Mouse (Mus musculus) stomach, postnatal 0 days (tissue): ENCODE measurements at regions not wholly inside any gene's neighbourhood (a gene's known extent, or its start where the extent isn't known, plus 50 kb on each side); places are given as distances from the start of the nearest gene placed in this dataset.
"Not testable (repeated sequence)": the region's sequence is repeated elsewhere in the genome, so short reads cannot be mapped to it uniquely, and the experiment has no call there.

Experiments
- CTCF ChIP-seq: IDR thresholded peaks from 2 replicates; pipeline ENCODE4 v1.5.1; 2016; ENCODE audit warnings: antibody characterized with exemption, low read depth, mild to moderate bottlenecking, moderate library complexity
- EP300 ChIP-seq: optimal IDR thresholded peaks from 2 replicates; pipeline ENCODE3; 2016; ENCODE audit warnings: antibody characterized with exemption

DNA sequence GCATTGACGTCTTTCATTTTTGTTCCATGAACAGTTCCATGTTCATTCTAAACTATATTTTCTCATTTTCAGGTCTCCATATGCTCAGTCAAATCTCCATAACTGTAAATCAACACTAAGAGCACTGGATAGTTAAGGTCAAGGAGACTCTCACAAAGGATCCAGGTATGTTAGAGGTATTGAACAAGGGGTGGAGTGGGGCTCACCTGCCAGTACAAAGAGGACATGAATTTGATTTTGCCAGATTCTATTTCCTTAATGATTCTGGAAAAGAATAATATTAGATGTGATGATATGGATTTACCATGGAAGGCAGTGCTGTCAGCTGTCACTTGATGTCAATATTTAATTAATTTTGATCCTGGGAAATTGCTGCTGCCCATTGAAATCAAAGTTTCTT lies 73.2 kb upstream of the Zfp988 start:
- not testable (repeated sequence) for TF ChIP-seq EP300, CTCF
